Mouse (Mus musculus): ENCODE measurements around the gene Ndufa3. TPM values are rescaled to one million over a fixed set of nuclear protein-coding genes. Genes with fewer than 3 reads are reported as not detected.
A peak's percentile ranks its signal among the peaks of the same experiment; 100 is the strongest.

The Ndufa3 gene
- polyA plus RNA-seq, 1 experiment from 2014 or later, result 526 TPM

DNA sequence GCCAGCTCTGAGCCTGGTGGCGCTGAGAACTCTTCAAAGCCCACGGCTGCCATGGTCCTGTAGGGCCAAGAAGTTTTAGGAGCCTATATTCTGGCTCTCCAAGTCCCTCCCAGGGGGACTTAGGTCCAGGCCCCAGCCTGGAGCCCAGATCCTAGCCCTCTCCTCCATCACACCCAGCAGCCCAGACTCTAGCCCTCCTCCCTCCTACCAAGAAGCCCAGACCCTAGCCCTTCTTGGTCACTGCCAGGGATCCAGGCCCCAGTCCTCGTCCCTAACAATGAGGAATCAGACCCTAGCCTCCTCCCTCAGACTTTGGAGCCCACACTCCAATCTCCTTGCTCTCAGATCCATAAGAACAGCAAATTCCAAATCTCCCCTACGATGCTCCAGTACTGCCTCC lies 11.9 kb downstream of the Ndufa3 start:
- Histone ChIP-seq H3K4me3 (ENCODE audit: low read length) (peak overlapping the region; percentile 62), H3K4me1 (ENCODE audit: control insufficient read depth, insufficient read depth, low read depth, low read length) (peaks cover 25% of the 10 kb centered on the region), H3K27ac (ENCODE audit: low read depth, low read length) (peak overlapping the region; percentile 36), H3K9me3 (ENCODE audit: control insufficient read depth, low read length) (no peaks in the 10 kb centered on the region), H3K4me2 (ENCODE audit: low read length) (peak overlapping the region; percentile 97), H3K9ac (ENCODE audit: low read depth, low read length) (peak overlapping the region; percentile 70), H3K27me3 (replicated peaks; ENCODE audit: control insufficient read depth, insufficient read depth, low read length) (no peaks in the 10 kb centered on the region), H3K36me3 (ENCODE audit: control insufficient read depth, insufficient read depth, low read length) (peaks cover 14% of the 10 kb centered on the region)
- WGBS, result 35% methylated on average over 4 of the region's 4 CpGs
- peak; percentile 58 for ATAC-seq

DNA sequence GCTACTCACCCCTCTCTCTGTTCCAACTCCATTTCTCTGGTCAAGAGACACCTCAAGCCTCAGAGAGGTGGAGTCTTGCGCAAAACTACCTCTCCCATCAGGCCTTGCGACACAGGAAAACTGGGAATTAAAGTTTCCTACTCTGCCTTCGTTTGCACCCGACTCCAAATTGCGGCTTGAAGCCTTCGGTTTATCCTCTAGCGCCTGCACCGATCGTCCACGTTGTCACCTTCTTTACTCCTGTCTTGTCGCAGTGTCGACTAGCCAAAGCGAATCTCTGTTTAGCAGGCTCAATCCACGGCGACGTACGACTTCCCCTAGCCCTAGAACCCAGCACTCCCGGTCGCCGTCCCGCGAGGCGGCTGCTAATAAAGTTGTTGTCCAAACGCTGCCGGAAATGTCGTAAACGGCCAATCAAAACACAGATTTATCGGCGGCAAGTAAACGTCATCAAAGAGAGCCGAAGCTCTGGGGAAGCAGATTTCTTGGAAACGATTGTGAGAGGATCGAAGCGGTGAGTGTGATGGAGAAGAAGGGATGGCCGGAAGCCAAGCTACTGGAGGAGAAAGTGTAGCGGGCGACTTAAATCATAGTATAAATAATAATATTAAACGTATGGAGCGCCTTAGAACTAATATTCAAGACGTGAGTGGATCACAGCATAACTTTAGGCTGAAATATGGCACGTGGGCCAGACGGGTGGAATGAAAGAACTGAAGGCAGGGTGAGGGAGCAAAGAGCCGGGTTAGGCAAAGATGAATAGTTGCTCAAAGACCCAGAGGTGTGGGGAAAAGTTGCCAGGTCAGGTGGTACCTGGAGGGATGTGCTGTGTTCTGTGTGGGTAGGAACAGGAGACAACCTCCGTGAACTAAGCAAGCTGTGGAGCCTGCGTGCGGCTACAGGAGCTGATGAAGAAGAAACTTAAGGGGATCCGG lies 12.6 kb downstream of the Ndufa3 start, which contains the start of the genes Tfpt and Prpf31:
Gene Tfpt, minus strand, starts transcription at position 387 of the 935 bp plus-strand sequence.
Gene Prpf31, plus strand, starts transcription at position 443 of the 935 bp plus-strand sequence.
- H3K27me3 ChIP-seq (replicated peaks; ENCODE audit: control insufficient read depth, insufficient read depth, low read length), result no peaks in the 10 kb centered on the region
- H3K4me1 ChIP-seq (ENCODE audit: control insufficient read depth, insufficient read depth, low read depth, low read length), result peaks cover 25% of the 10 kb centered on the region
- H3K9me3 ChIP-seq (ENCODE audit: control insufficient read depth, low read length), result no peaks in the 10 kb centered on the region
- H3K27ac ChIP-seq (ENCODE audit: low read depth, low read length), result peak within 1 kb of the TSS; percentile 78
- peak within 1 kb of the TSS; percentile 76 for H3K9ac ChIP-seq (ENCODE audit: low read depth, low read length)
- H3K4me2 ChIP-seq (ENCODE audit: low read length), result peak within 1 kb of the TSS; percentile 97
- H3K36me3 ChIP-seq (ENCODE audit: control insufficient read depth, insufficient read depth, low read length), result peaks cover 10% of the 10 kb centered on the region; the same call in 1 of the 2 replicates
- H3K4me3 ChIP-seq (ENCODE audit: low read length), result peak within 1 kb of the TSS; percentile 62
- 1% methylated on average over 47 of the region's 47 CpGs for WGBS
- peak; percentile 92 for ATAC-seq

- H3K4me2 ChIP-seq (ENCODE audit: low read length), result peak overlapping the region; percentile 97
- no peak overlapping the region for H3K27ac ChIP-seq (ENCODE audit: low read depth, low read length)
- peak overlapping the region; percentile 76 for H3K9ac ChIP-seq (ENCODE audit: low read depth, low read length)
- H3K9me3 ChIP-seq (ENCODE audit: control insufficient read depth, low read length), result no peaks in the 10 kb centered on the region
- 58% methylated on average over 3 of the region's 3 CpGs for WGBS
- no peaks in the 10 kb centered on the region for H3K27me3 ChIP-seq (replicated peaks; ENCODE audit: control insufficient read depth, insufficient read depth, low read length)
- peaks cover 25% of the 10 kb centered on the region for H3K4me1 ChIP-seq (ENCODE audit: control insufficient read depth, insufficient read depth, low read depth, low read length)
- H3K36me3 ChIP-seq (ENCODE audit: control insufficient read depth, insufficient read depth, low read length), result peaks cover 12% of the 10 kb centered on the region; the same call in 1 of the 2 replicates
- peak overlapping the region; percentile 62 for H3K4me3 ChIP-seq (ENCODE audit: low read length)
- peak; percentile 6; the same call in 1 of the 2 replicates for ATAC-seq
Observed at GRCm38 (mm10) chr7:3630478-3630815, 13.3 kb downstream of the Ndufa3 start.

- ATAC-seq, result no peak
- no peak overlapping the region for H3K4me3 ChIP-seq (ENCODE audit: low read length)
- H3K27ac ChIP-seq (ENCODE audit: low read depth, low read length), result no peak overlapping the region
- peaks cover 18% of the 10 kb centered on the region for H3K36me3 ChIP-seq (ENCODE audit: control insufficient read depth, insufficient read depth, low read length)
- H3K27me3 ChIP-seq (replicated peaks; ENCODE audit: control insufficient read depth, insufficient read depth, low read length), result no peaks in the 10 kb centered on the region
- no peak overlapping the region for H3K9ac ChIP-seq (ENCODE audit: low read depth, low read length)
- no peaks in the 10 kb centered on the region for H3K9me3 ChIP-seq (ENCODE audit: control insufficient read depth, low read length)
- H3K4me2 ChIP-seq (ENCODE audit: low read length), result peak overlapping the region; percentile 64
- peaks cover 28% of the 10 kb centered on the region for H3K4me1 ChIP-seq (ENCODE audit: control insufficient read depth, insufficient read depth, low read depth, low read length)
- 67% methylated on average over 5 of the region's 5 CpGs for WGBS
Observed at GRCm38 (mm10) chr7:3643412-3643811, 26.2 kb downstream of the Ndufa3 start.

DNA sequence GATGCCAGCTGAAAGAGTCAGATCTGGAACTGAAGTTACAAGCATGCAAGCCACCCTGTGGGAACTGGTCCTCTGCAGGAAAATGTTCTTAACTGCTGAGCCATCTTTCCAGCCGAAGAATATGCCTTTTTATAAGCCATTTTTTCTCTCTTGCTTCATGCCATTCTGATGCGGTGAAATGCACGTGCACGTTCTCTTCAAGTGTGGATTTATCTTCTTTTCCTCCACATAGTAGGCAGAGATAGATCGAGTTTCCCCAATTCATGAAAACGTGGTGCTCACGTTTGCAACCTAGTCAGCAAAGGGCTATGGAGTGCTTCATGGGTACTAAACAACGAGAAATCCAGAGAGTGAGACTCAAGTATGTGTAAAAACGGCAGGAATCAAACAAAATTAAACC lies 26.7 kb downstream of the Ndufa3 start:
- 23% methylated on average over 9 of the region's 9 CpGs for WGBS
- H3K9ac ChIP-seq (ENCODE audit: low read depth, low read length), result no peak overlapping the region
- no peaks in the 10 kb centered on the region for H3K27me3 ChIP-seq (replicated peaks; ENCODE audit: control insufficient read depth, insufficient read depth, low read length)
- peaks cover 14% of the 10 kb centered on the region for H3K36me3 ChIP-seq (ENCODE audit: control insufficient read depth, insufficient read depth, low read length)
- H3K4me2 ChIP-seq (ENCODE audit: low read length), result peak overlapping the region; percentile 64
- no peaks in the 10 kb centered on the region for H3K9me3 ChIP-seq (ENCODE audit: control insufficient read depth, low read length)
- peak overlapping the region; percentile 92 for H3K4me3 ChIP-seq (ENCODE audit: low read length)
- ATAC-seq, result no peak
- H3K27ac ChIP-seq (ENCODE audit: low read depth, low read length), result no peak overlapping the region
- H3K4me1 ChIP-seq (ENCODE audit: control insufficient read depth, insufficient read depth, low read depth, low read length), result peaks cover 33% of the 10 kb centered on the region

DNA sequence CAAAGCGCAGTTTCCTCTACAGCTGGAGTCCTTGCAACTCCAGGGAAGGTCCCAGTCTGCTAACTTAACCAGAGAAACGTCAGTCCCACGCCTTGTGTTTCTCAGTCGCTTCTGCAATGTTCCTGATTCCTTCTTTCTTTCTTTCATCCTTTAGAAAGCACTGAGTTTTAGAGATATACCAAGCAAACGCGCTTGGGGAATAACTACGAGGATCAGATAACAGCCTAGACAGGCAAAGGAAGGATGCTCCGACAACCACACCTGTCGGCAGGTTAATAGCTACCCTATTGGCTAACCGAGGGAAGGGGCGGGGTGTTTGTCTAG lies 27.1 kb downstream of the Ndufa3 start:
- H3K4me1 ChIP-seq (ENCODE audit: control insufficient read depth, insufficient read depth, low read depth, low read length), result peaks cover 33% of the 10 kb centered on the region
- no peak for ATAC-seq

DNA sequence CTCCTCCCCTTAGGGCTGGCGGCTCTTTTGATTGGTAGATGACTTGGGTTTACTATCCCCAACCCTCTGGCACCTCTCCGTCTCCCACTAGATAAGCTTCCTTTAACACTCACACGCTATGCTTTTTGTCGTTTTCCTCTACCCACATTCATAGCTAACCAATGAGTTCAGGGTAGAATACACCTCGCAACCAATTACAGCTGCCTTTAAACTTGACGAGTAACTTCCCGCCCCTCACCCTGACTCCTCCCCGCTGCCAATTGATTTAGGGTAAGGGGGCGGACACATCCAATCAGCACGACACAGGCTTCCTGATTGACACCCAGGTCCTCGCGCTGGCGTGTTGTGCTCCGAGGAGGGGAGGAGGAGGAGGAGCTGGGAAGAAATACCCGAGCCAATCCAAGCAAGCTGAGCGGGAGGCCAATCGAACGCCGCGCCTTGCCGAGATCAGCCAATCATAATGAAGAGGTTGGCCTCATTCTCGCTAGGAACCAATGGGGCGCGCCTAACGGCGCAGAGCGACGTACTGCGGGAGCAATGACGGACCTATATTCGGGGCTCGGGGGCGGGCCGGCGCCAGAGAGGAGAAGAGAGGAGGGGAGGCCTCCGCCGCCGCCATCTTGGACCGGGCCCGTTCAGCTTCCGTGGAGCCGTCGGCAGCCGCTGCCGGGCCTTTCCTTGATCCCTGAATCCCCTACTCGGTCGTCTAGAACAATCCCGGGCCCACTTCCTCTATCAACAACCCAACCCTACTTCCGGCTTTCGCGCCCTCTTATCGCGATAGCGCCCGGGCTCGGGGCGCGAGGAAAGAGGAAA lies 27.7 kb downstream of the Ndufa3 start, which contains the start of gene Cnot3:
Gene Cnot3, plus strand, starts transcription at position 597 of the 816 bp plus-strand sequence.
- no peaks in the 10 kb centered on the region for H3K27me3 ChIP-seq (replicated peaks; ENCODE audit: control insufficient read depth, insufficient read depth, low read length)
- peak within 1 kb of the TSS; percentile 96 for H3K9ac ChIP-seq (ENCODE audit: low read depth, low read length)
- under 1% methylated on average over 56 of the region's 58 CpGs for WGBS
- peaks cover 33% of the 10 kb centered on the region for H3K4me1 ChIP-seq (ENCODE audit: control insufficient read depth, insufficient read depth, low read depth, low read length)
- no peaks in the 10 kb centered on the region for H3K9me3 ChIP-seq (ENCODE audit: control insufficient read depth, low read length)
- peak within 1 kb of the TSS; percentile 92 for H3K4me3 ChIP-seq (ENCODE audit: low read length)
- ATAC-seq, result peak; percentile 98
- peak within 1 kb of the TSS; percentile 89 for H3K4me2 ChIP-seq (ENCODE audit: low read length)
- peaks cover 11% of the 10 kb centered on the region for H3K36me3 ChIP-seq (ENCODE audit: control insufficient read depth, insufficient read depth, low read length)
- peak within 1 kb of the TSS; percentile 96 for H3K27ac ChIP-seq (ENCODE audit: low read depth, low read length)

More for the DNA sequence above, 27.1 kb downstream of the Ndufa3 start:
- Histone ChIP-seq H3K9me3 (ENCODE audit: control insufficient read depth, low read length) (no peaks in the 10 kb centered on the region), H3K4me3 (ENCODE audit: low read length) (peak overlapping the region; percentile 92), H3K4me2 (ENCODE audit: low read length) (peak overlapping the region; percentile 64), H3K27ac (ENCODE audit: low read depth, low read length) (no peak overlapping the region), H3K27me3 (replicated peaks; ENCODE audit: control insufficient read depth, insufficient read depth, low read length) (no peaks in the 10 kb centered on the region), H3K36me3 (ENCODE audit: control insufficient read depth, insufficient read depth, low read length) (peaks cover 11% of the 10 kb centered on the region), H3K9ac (ENCODE audit: low read depth, low read length) (0 out of 2 replicates have a peak overlapping the region, but pooled peaks have one; percentile 11)
- 1% methylated on average over 11 of the region's 11 CpGs for WGBS

GRCm38 (mm10) chr7:3645488-3646025 lies 28.4 kb downstream of the Ndufa3 start:
- peak overlapping the region; percentile 96 for H3K27ac ChIP-seq (ENCODE audit: low read depth, low read length)
- under 1% methylated on average over 52 of the region's 58 CpGs for whole genome bisulfite sequencing
- no peaks in the 10 kb centered on the region for H3K27me3 ChIP-seq (replicated peaks; ENCODE audit: control insufficient read depth, insufficient read depth, low read length)
- peak overlapping the region; percentile 89 for H3K4me2 ChIP-seq (ENCODE audit: low read length)
- ATAC-seq, result no peak; the same call in 1 of the 2 replicates
- H3K9me3 ChIP-seq (ENCODE audit: control insufficient read depth, low read length), result no peaks in the 10 kb centered on the region
- H3K36me3 ChIP-seq (ENCODE audit: control insufficient read depth, insufficient read depth, low read length), result peaks cover 13% of the 10 kb centered on the region
- H3K4me1 ChIP-seq (ENCODE audit: control insufficient read depth, insufficient read depth, low read depth, low read length), result peaks cover 33% of the 10 kb centered on the region
- H3K4me3 ChIP-seq (ENCODE audit: low read length), result peak overlapping the region; percentile 92
- H3K9ac ChIP-seq (ENCODE audit: low read depth, low read length), result peak overlapping the region; percentile 96

Measured in hindbrain, embryonic 16.5 days (tissue).